ENCODE assay signal across 8 mouse cellular contexts in genomic region chr17:87377536-87377935, GRCm38 (mm10). TPM values are rescaled to one million over a fixed set of nuclear protein-coding genes. Genes with fewer than 3 reads are reported as not detected.
DNase-seq lines count a peak whose midpoint lies in the region; ATAC-seq lines count a peak whose summit lies in the region.
"Had no signal": no experiment of that assay in that cellular context is flagged by ENCODE, and none has a peak within 500 bp of the region (broad histone marks: within the 10 kb centered on the region; RNA-seq: fewer than 3 reads in every experiment).

No protein-coding gene starts in this region.

- H3K27ac ChIP-seq in midbrain, embryonic 12.5 days (replicated peaks) = peak overlapping the region; percentile 64
- no peak overlapping the region; the same call in 1 of the 2 replicates for H3K27ac ChIP-seq in midbrain, embryonic 16.5 days (ENCODE audit: low read length)
- H3K27ac ChIP-seq in forebrain, embryonic 16.5 days (ENCODE audit: low read length) = no peak overlapping the region
- H3K27ac ChIP-seq in midbrain, embryonic 13.5 days = peak overlapping the region; percentile 65

- no peak for ATAC-seq in midbrain, embryonic 12.5 days (ENCODE audit: low FRiP score, low read depth)
- no peak for ATAC-seq in midbrain, embryonic 16.5 days
- 0 out of 2 replicates have a peak, but pooled peaks have one; percentile 10 for ATAC-seq in forebrain, embryonic 16.5 days
- 0 out of 2 replicates have a peak, but pooled peaks have one; percentile 15 for ATAC-seq in midbrain, embryonic 13.5 days
- ATAC-seq in erythroblast, adult 5-6 weeks (replicated peaks; ENCODE audit: low FRiP score, poor library complexity, severe bottlenecking) = no peak

- no peaks in the 10 kb centered on the region for H3K27me3 ChIP-seq in midbrain, embryonic 12.5 days
- H3K27me3 ChIP-seq in midbrain, embryonic 16.5 days (ENCODE audit: control insufficient read depth, insufficient read depth, low read depth, low read length) = no peaks in the 10 kb centered on the region
- no peaks in the 10 kb centered on the region for H3K27me3 ChIP-seq in forebrain, embryonic 16.5 days (replicated peaks; ENCODE audit: control insufficient read depth, insufficient read depth, low read length)
- no peaks in the 10 kb centered on the region for H3K27me3 ChIP-seq in midbrain, embryonic 13.5 days

- H3K4me3 ChIP-seq in midbrain, embryonic 12.5 days = no peak overlapping the region
- H3K4me3 ChIP-seq in midbrain, embryonic 16.5 days (ENCODE audit: low read depth, low read length) = no peak overlapping the region
- no peak overlapping the region for H3K4me3 ChIP-seq in forebrain, embryonic 16.5 days (replicated peaks; ENCODE audit: low read length)
- no peak overlapping the region for H3K4me3 ChIP-seq in midbrain, embryonic 13.5 days (replicated peaks)

- no peaks in the 10 kb centered on the region for H3K9me3 ChIP-seq in midbrain, embryonic 12.5 days
- no peaks in the 10 kb centered on the region for H3K9me3 ChIP-seq in midbrain, embryonic 16.5 days (replicated peaks; ENCODE audit: control insufficient read depth, low read length, poor library complexity, severe bottlenecking)
- no peaks in the 10 kb centered on the region for H3K9me3 ChIP-seq in forebrain, embryonic 16.5 days (ENCODE audit: control insufficient read depth, low read length)
- H3K9me3 ChIP-seq in midbrain, embryonic 13.5 days = no peaks in the 10 kb centered on the region

- no peak overlapping the region for H3K9ac ChIP-seq in midbrain, embryonic 12.5 days (replicated peaks)
- H3K9ac ChIP-seq in midbrain, embryonic 16.5 days (ENCODE audit: low read depth, low read length) = no peak overlapping the region
- H3K9ac ChIP-seq in forebrain, embryonic 16.5 days (replicated peaks; ENCODE audit: low read depth, low read length) = no peak overlapping the region
- no peak overlapping the region for H3K9ac ChIP-seq in midbrain, embryonic 13.5 days (replicated peaks)

- no peak overlapping the region for H3K4me2 ChIP-seq in midbrain, embryonic 12.5 days (replicated peaks)
- H3K4me2 ChIP-seq in midbrain, embryonic 16.5 days (ENCODE audit: low read length) = no peak overlapping the region
- H3K4me2 ChIP-seq in forebrain, embryonic 16.5 days (ENCODE audit: low read length) = no peak overlapping the region
- H3K4me2 ChIP-seq in midbrain, embryonic 13.5 days (replicated peaks) = no peak overlapping the region

- peaks cover 38% of the 10 kb centered on the region for H3K4me1 ChIP-seq in midbrain, embryonic 12.5 days
- peaks cover 26% of the 10 kb centered on the region for H3K4me1 ChIP-seq in midbrain, embryonic 16.5 days (ENCODE audit: control insufficient read depth, insufficient read depth, low read length)
- peaks cover 29% of the 10 kb centered on the region for H3K4me1 ChIP-seq in forebrain, embryonic 16.5 days (replicated peaks; ENCODE audit: control insufficient read depth, insufficient read depth, low read length)
- H3K4me1 ChIP-seq in midbrain, embryonic 13.5 days (replicated peaks) = peaks cover 46% of the 10 kb centered on the region

- 58% methylated on average over 6 of the region's 6 CpGs for WGBS in midbrain, embryonic 12.5 days
- 63% methylated on average over 6 of the region's 6 CpGs for WGBS in midbrain, embryonic 16.5 days
- WGBS in forebrain, embryonic 16.5 days = 47% methylated on average over 6 of the region's 6 CpGs
- 24% methylated on average over 6 of the region's 6 CpGs for WGBS in large intestine, adult 2 months
- WGBS in midbrain, embryonic 13.5 days = 65% methylated on average over 6 of the region's 6 CpGs

- H3K36me3 ChIP-seq in midbrain, embryonic 12.5 days = no peaks in the 10 kb centered on the region
- H3K36me3 ChIP-seq in midbrain, embryonic 16.5 days (ENCODE audit: control insufficient read depth, insufficient read depth, low read length) = no peaks in the 10 kb centered on the region
- H3K36me3 ChIP-seq in forebrain, embryonic 16.5 days (ENCODE audit: control insufficient read depth, insufficient read depth) = no peaks in the 10 kb centered on the region
- no peaks in the 10 kb centered on the region for H3K36me3 ChIP-seq in midbrain, embryonic 13.5 days

- DNase-seq in large intestine, adult 2 months (ENCODE audit: low read depth, low spot score) = peak; percentile 39
- no peak for DNase-seq in ovary, postnatal 10 days (ENCODE audit: low spot score)

RNA-seq across cellular contexts. Expression of gene Stpg4, which starts 50.0 kb away (rescaled TPM):
- polyA plus RNA-seq in midbrain, embryonic 12.5 days (2016; fragmentation: Nextera tagmentation; extraction: Ambion mirVana) = not detected in 2 replicates
- polyA plus RNA-seq in midbrain, embryonic 16.5 days (2015; fragmentation: Nextera tagmentation; extraction: Ambion mirVana) = 0.34 TPM in 1 of 2 replicates, not detected in the other
- not detected in 2 replicates for polyA plus RNA-seq in forebrain, embryonic 16.5 days (2015; fragmentation: Nextera tagmentation; extraction: Ambion mirVana)
- not detected in 2 replicates for polyA plus RNA-seq in large intestine, adult 2 months (2012; rRNA removed)
- polyA plus RNA-seq in midbrain, embryonic 13.5 days (2015; fragmentation: Nextera tagmentation; extraction: Ambion mirVana) = 0.37 TPM in 1 of 2 replicates, not detected in the other
- total RNA-seq in erythroblast, adult 5-6 weeks (2015; ENCODE audit: low replicate concordance) = not detected in 2 replicates
- total RNA-seq in erythroblast, adult 5-6 weeks (2017; ENCODE audit: low replicate concordance) = not detected in 2 replicates
- total RNA-seq: layer of hippocampus, postnatal 10 days had no signal

Comparison
In these comparisons a context has a peak if more than half of its experiments do, and no peak if none do; other contexts are left out.
1. ATAC-seq: peak in forebrain, embryonic 16.5 days (single experiment) and midbrain, embryonic 13.5 days (single experiment); none in midbrain, embryonic 12.5 days (single experiment), midbrain, embryonic 16.5 days (single experiment) and erythroblast, adult 5-6 weeks (single experiment).
2. H3K27ac ChIP-seq: peak in midbrain, embryonic 12.5 days (single experiment) and midbrain, embryonic 13.5 days (single experiment); none in midbrain, embryonic 16.5 days (single experiment) and forebrain, embryonic 16.5 days (single experiment).